Mouse (Mus musculus): Measurements from ENCODE around the gene Prkg1. TPM values are rescaled to one million over a fixed set of nuclear protein-coding genes. Genes with fewer than 3 reads are reported as not detected.

Prkg1 gene
- total and polyA plus RNA-seq, 3 experiments, result 1.0 to 29.0 (median 22.9) TPM

DNA sequence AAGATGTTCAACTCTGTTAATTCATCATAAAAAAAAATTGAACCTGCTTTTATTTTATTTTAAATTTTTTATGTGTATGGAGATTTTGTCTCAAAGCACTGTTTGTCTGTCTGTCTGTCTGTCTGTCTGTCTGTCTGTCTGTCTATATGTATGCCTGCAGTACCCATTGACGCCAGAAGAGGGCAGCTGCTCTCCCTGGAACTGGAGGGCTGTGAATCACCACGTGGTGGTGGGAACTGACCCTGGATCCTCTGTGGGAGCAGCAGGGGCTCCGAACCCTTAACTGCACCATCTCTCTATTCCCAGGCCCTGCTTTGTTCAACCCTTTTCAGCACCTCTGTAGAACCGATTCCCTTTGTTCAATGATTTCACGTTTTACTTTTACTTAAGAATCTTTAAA is 338.7 kb downstream of the Prkg1 start:
- no peak overlapping the region for H3K4me3 ChIP-seq (ENCODE audit: low read depth, low read length)
- ATAC-seq (ENCODE audit: extremely low read depth, insufficient number of reproducible peaks, low FRiP score, poor library complexity, severe bottlenecking), result no peak
- H3K36me3 ChIP-seq (replicated peaks), result no peaks in the 10 kb centered on the region
- TF ChIP-seq GATA1 (IDR thresholded peaks at IDR 0.05; ENCODE audit: borderline replicate concordance, low read length) (no peak), CTCF (IDR thresholded peaks at IDR 0.05; ENCODE audit: low read depth, low read length) (peak; percentile 34; the same call in 1 of the 2 replicates), TAL1 (conservative IDR thresholded peaks at IDR 0.05; ENCODE audit: low read depth, low read length) (no peak)
- H3K4me1 ChIP-seq (ENCODE audit: insufficient read depth, low read depth, low read length), result no peaks in the 10 kb centered on the region
- no peak for DNase-seq (ENCODE audit: low spot score)
- H3K9me3 ChIP-seq (replicated peaks), result peaks cover 3% of the 10 kb centered on the region; the same call in 1 of the 2 replicates
- no peaks in the 10 kb centered on the region for H3K27me3 ChIP-seq (ENCODE audit: insufficient read depth, low read length)

- no peak for DNase-seq (ENCODE audit: low spot score)
- Histone ChIP-seq H3K9me3 (replicated peaks) (peaks cover 3% of the 10 kb centered on the region; the same call in 1 of the 2 replicates), H3K36me3 (replicated peaks) (no peaks in the 10 kb centered on the region), H3K27me3 (ENCODE audit: insufficient read depth, low read length) (no peaks in the 10 kb centered on the region), H3K4me3 (ENCODE audit: low read depth, low read length) (no peak overlapping the region), H3K4me1 (ENCODE audit: insufficient read depth, low read depth, low read length) (no peaks in the 10 kb centered on the region)
- no peak for ATAC-seq (ENCODE audit: extremely low read depth, insufficient number of reproducible peaks, low FRiP score, poor library complexity, severe bottlenecking)
- TF ChIP-seq GATA2 (IDR thresholded peaks at IDR 0.05; ENCODE audit: borderline replicate concordance, low read depth, low read length) (no peak), CTCF (IDR thresholded peaks at IDR 0.05; ENCODE audit: low read depth, low read length) (no peak), TAL1 (conservative IDR thresholded peaks at IDR 0.05; ENCODE audit: low read depth, low read length) (no peak), POLR2AphosphoS5 (IDR thresholded peaks at IDR 0.05; ENCODE audit: insufficient replicate concordance, low read depth, low read length) (no peak), GATA1 (IDR thresholded peaks at IDR 0.05; ENCODE audit: borderline replicate concordance, low read length) (no peak)
These were observed 339.6 kb downstream of the Prkg1 start for GRCm38 (mm10) chr19:31425199-31425598.

- DNase-seq (ENCODE audit: low spot score), result no peak
- Histone ChIP-seq H3K4me3 (ENCODE audit: low read depth, low read length) (no peak overlapping the region), H3K4me1 (ENCODE audit: insufficient read depth, low read depth, low read length) (no peaks in the 10 kb centered on the region), H3K36me3 (replicated peaks) (no peaks in the 10 kb centered on the region), H3K9me3 (replicated peaks) (peaks cover 3% of the 10 kb centered on the region; the same call in 1 of the 2 replicates), H3K27me3 (ENCODE audit: insufficient read depth, low read length) (no peaks in the 10 kb centered on the region; the same call in 1 of the 2 replicates)
- TF ChIP-seq CTCF (IDR thresholded peaks at IDR 0.05; ENCODE audit: low read depth, low read length) (no peak), TAL1 (conservative IDR thresholded peaks at IDR 0.05; ENCODE audit: low read depth, low read length) (no peak), GATA2 (IDR thresholded peaks at IDR 0.05; ENCODE audit: borderline replicate concordance, low read depth, low read length) (no peak), GATA1 (IDR thresholded peaks at IDR 0.05; ENCODE audit: borderline replicate concordance, low read length) (no peak), POLR2AphosphoS5 (IDR thresholded peaks at IDR 0.05; ENCODE audit: insufficient replicate concordance, low read depth, low read length) (no peak)
- no peak for ATAC-seq (ENCODE audit: extremely low read depth, insufficient number of reproducible peaks, low FRiP score, poor library complexity, severe bottlenecking)
These were observed 340.5 kb downstream of the Prkg1 start for GRCm38 (mm10) chr19:31424319-31424718.

DNA sequence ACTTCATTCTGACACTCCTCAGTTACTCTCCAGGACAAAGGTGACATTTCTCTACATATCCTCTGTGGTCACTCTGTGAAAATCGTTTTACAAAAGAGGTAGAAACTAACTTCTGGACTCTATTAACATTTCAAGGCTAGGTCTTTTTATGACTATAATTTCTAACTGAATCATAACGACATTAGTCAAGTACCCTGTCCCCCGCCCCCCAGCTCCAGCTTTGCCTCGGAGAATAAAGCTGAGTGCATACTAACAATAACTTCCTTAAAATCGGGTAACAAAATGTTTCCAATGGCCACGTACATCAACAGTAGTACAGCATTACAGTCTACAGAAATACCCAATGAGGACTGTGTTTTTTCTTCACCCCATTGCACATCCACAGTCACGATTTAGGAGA is 351.3 kb downstream of the Prkg1 start:
- no peaks in the 10 kb centered on the region for H3K36me3 ChIP-seq (replicated peaks)
- no peak overlapping the region for H3K4me3 ChIP-seq (ENCODE audit: low read depth, low read length)
- TF ChIP-seq GATA2 (IDR thresholded peaks at IDR 0.05; ENCODE audit: borderline replicate concordance, low read depth, low read length) (no peak), GATA1 (IDR thresholded peaks at IDR 0.05; ENCODE audit: borderline replicate concordance, low read length) (no peak), TAL1 (conservative IDR thresholded peaks at IDR 0.05; ENCODE audit: low read depth, low read length) (no peak), POLR2AphosphoS5 (IDR thresholded peaks at IDR 0.05; ENCODE audit: insufficient replicate concordance, low read depth, low read length) (no peak), CTCF (IDR thresholded peaks at IDR 0.05; ENCODE audit: low read depth, low read length) (no peak)
- DNase-seq (ENCODE audit: low spot score), result no peak
- no peaks in the 10 kb centered on the region for H3K9me3 ChIP-seq (replicated peaks)
- H3K4me1 ChIP-seq (ENCODE audit: insufficient read depth, low read depth, low read length), result no peaks in the 10 kb centered on the region
- 0 out of 2 replicates have a peak, but pooled peaks cover 2% of the 10 kb centered on the region for H3K27me3 ChIP-seq (ENCODE audit: insufficient read depth, low read length)
- ATAC-seq (ENCODE audit: extremely low read depth, insufficient number of reproducible peaks, low FRiP score, poor library complexity, severe bottlenecking), result no peak

- no peaks in the 10 kb centered on the region for H3K9me3 ChIP-seq (replicated peaks)
- DNase-seq (ENCODE audit: low spot score) (no peak), ATAC-seq (ENCODE audit: extremely low read depth, insufficient number of reproducible peaks, low FRiP score, poor library complexity, severe bottlenecking) (no peak)
- H3K4me3 ChIP-seq (ENCODE audit: low read depth, low read length), result no peak overlapping the region
- H3K27me3 ChIP-seq (ENCODE audit: insufficient read depth, low read length), result no peaks in the 10 kb centered on the region
- TF ChIP-seq GATA1 (IDR thresholded peaks at IDR 0.05; ENCODE audit: borderline replicate concordance, low read length) (no peak), TAL1 (conservative IDR thresholded peaks at IDR 0.05; ENCODE audit: low read depth, low read length) (no peak)
- H3K36me3 ChIP-seq (replicated peaks), result no peaks in the 10 kb centered on the region
- H3K4me1 ChIP-seq (ENCODE audit: insufficient read depth, low read depth, low read length), result no peaks in the 10 kb centered on the region
These were observed 368.7 kb downstream of the Prkg1 start for GRCm38 (mm10) chr19:31396096-31396495.

- ATAC-seq (ENCODE audit: extremely low read depth, insufficient number of reproducible peaks, low FRiP score, poor library complexity, severe bottlenecking) (no peak), DNase-seq (ENCODE audit: low spot score) (no peak)
- no peaks in the 10 kb centered on the region for H3K4me1 ChIP-seq (ENCODE audit: insufficient read depth, low read depth, low read length)
- no peaks in the 10 kb centered on the region for H3K36me3 ChIP-seq (replicated peaks)
- no peaks in the 10 kb centered on the region for H3K27me3 ChIP-seq (ENCODE audit: insufficient read depth, low read length)
- H3K4me3 ChIP-seq (ENCODE audit: low read depth, low read length), result no peak overlapping the region
- no peak for TF ChIP-seq GATA2 (IDR thresholded peaks at IDR 0.05; ENCODE audit: borderline replicate concordance, low read depth, low read length)
- no peak for TF ChIP-seq POLR2AphosphoS5 (IDR thresholded peaks at IDR 0.05; ENCODE audit: insufficient replicate concordance, low read depth, low read length)
- no peak for TF ChIP-seq CTCF (IDR thresholded peaks at IDR 0.05; ENCODE audit: low read depth, low read length)
- no peaks in the 10 kb centered on the region for H3K9me3 ChIP-seq (replicated peaks)
These were observed 379.5 kb downstream of the Prkg1 start for GRCm38 (mm10) chr19:31385353-31385752.

GRCm38 (mm10) chr19:31383881-31384280 is 381.0 kb downstream of the Prkg1 start:
- H3K27me3 ChIP-seq (ENCODE audit: insufficient read depth, low read length), result no peaks in the 10 kb centered on the region
- DNase-seq (ENCODE audit: low spot score) (no peak), ATAC-seq (ENCODE audit: extremely low read depth, insufficient number of reproducible peaks, low FRiP score, poor library complexity, severe bottlenecking) (no peak)
- no peaks in the 10 kb centered on the region for H3K9me3 ChIP-seq (replicated peaks)
- H3K4me1 ChIP-seq (ENCODE audit: insufficient read depth, low read depth, low read length), result no peaks in the 10 kb centered on the region
- no peak overlapping the region for H3K4me3 ChIP-seq (ENCODE audit: low read depth, low read length)
- no peaks in the 10 kb centered on the region for H3K36me3 ChIP-seq (replicated peaks)
- TF ChIP-seq CTCF (IDR thresholded peaks at IDR 0.05; ENCODE audit: low read depth, low read length) (no peak), GATA2 (IDR thresholded peaks at IDR 0.05; ENCODE audit: borderline replicate concordance, low read depth, low read length) (no peak), GATA1 (IDR thresholded peaks at IDR 0.05; ENCODE audit: borderline replicate concordance, low read length) (no peak), POLR2AphosphoS5 (IDR thresholded peaks at IDR 0.05; ENCODE audit: insufficient replicate concordance, low read depth, low read length) (no peak), TAL1 (conservative IDR thresholded peaks at IDR 0.05; ENCODE audit: low read depth, low read length) (no peak)
